Mouse (Mus musculus) CH12.LX (cell line): Measurements from ENCODE around the gene Npb.

ENCODE experiments used
- CHD1 ChIP-seq: IDR thresholded peaks from 2 replicates; pipeline ENCODE4 v1.6.1; 2012; ENCODE audit warnings: low read depth, low read length, improper control_type of control experiment, inconsistent platforms
- CTCF ChIP-seq, 2 experiments: IDR thresholded peaks in 1 of 2; conservative IDR thresholded peaks in 1 of 2; 2 replicates each; pipeline ENCODE4 v1.5.1; 2011 to 2012; ENCODE audit warnings: low read depth in 2 of 2, low read length in 2 of 2, improper control_type of control experiment in 1 of 2, inconsistent platforms in 1 of 2, mild to moderate bottlenecking in 1 of 2, moderate library complexity in 1 of 2
- MAFK ChIP-seq: IDR thresholded peaks from 2 replicates; pipeline ENCODE4 v1.6.1; 2011; ENCODE audit warnings: low read length, improper control_type of control experiment; ENCODE audit not compliant: insufficient replicate concordance
- MXI1 ChIP-seq: IDR thresholded peaks from 2 replicates; pipeline ENCODE4 v1.6.1; 2011; ENCODE audit warnings: mild to moderate bottlenecking, low read depth, low read length, improper control_type of control experiment
- ZC3H11A ChIP-seq: IDR thresholded peaks from 2 replicates; pipeline ENCODE4 v1.6.1; 2012; ENCODE audit warnings: low read depth, mild to moderate bottlenecking, inconsistent platforms, low read length, improper control_type of control experiment

DNA sequence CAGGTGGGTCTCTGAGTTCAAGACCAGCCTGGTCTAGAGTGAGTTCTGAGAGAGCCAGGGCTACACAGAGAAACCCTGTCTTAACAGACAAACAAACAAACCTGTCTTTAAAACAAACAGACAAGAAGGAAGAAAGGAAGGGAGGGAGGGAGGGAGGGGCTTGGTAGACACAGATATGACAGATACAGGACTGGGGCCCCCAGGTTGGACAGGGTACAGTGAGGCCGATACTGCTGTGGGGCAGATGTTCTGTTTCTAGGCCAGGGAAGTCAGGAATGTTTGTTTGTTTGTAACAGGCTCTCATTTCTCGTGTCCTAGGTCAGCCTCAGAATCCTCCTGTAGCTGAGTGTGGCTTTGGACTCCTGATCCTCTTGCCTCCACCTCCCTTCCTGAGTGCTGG is 4.7 kb upstream of the Npb start:
- TF ChIP-seq CTCF (conservative IDR thresholded peaks at IDR 0.05 in 1 of 2, IDR thresholded peaks at IDR 0.05 in 1 of 2; ENCODE audit: low read depth in 2 of 2, low read length in 2 of 2) (no peak), ZC3H11A (no peak), MAFK (no peak), CHD1 (no peak), MXI1 (no peak)
